Mouse (Mus musculus): ENCODE data around the gene Carf. TPM values are rescaled to one million over a fixed set of nuclear protein-coding genes. Genes with fewer than 3 reads are reported as not detected.

The Carf gene
- polyA plus RNA-seq, 1 experiment = 0.80 TPM

- H3K79me3 ChIP-seq (ENCODE audit: low read depth) = no peaks in the 10 kb centered on the region
- H3K36me3 ChIP-seq (ENCODE audit: control insufficient read depth, insufficient read depth) = peaks cover 70% of the 10 kb centered on the region
- no peak overlapping the region for H3ac ChIP-seq (ENCODE audit: control insufficient read depth, insufficient read length, low read depth)
- TF ChIP-seq CTCF (IDR thresholded peaks at IDR 0.05; ENCODE audit: control insufficient read depth, insufficient read depth, insufficient read length) (no peak), CEBPB (IDR thresholded peaks at IDR 0.05; ENCODE audit: low read depth) (no peak), MAX (IDR thresholded peaks at IDR 0.05) (no peak), USF1 (IDR thresholded peaks at IDR 0.05; ENCODE audit: low read depth) (no peak), MYOD1 (IDR thresholded peaks at IDR 0.05; ENCODE audit: control insufficient read depth, insufficient read length, low read depth) (no peak), FOSL1 (IDR thresholded peaks at IDR 0.05; ENCODE audit: insufficient read depth, low read length, poor library complexity, severe bottlenecking) (no peak)
- no peaks in the 10 kb centered on the region for H3K79me2 ChIP-seq (ENCODE audit: control insufficient read depth, insufficient read depth)
- no peaks in the 10 kb centered on the region for H3K27me3 ChIP-seq (ENCODE audit: control insufficient read depth, insufficient read depth, insufficient read length)
- H3K4me3 ChIP-seq (ENCODE audit: insufficient read depth, poor library complexity, severe bottlenecking) = no peak overlapping the region
Observed at GRCm38 (mm10) chr1:60076411-60076810, 21.6 kb upstream of the Carf start.

- Histone ChIP-seq H3K4me3 (ENCODE audit: insufficient read depth, poor library complexity, severe bottlenecking) (peak overlapping the region; percentile 44), H3K36me3 (ENCODE audit: control insufficient read depth, insufficient read depth) (peaks cover 41% of the 10 kb centered on the region), H3ac (ENCODE audit: control insufficient read depth, insufficient read length, low read depth) (peak overlapping the region; percentile 76), H3K27me3 (ENCODE audit: control insufficient read depth, insufficient read depth, insufficient read length) (no peaks in the 10 kb centered on the region), H3K79me2 (ENCODE audit: control insufficient read depth, insufficient read depth) (peaks cover 47% of the 10 kb centered on the region), H3K79me3 (ENCODE audit: low read depth) (peaks cover 19% of the 10 kb centered on the region)
- no peak for TF ChIP-seq MAX (IDR thresholded peaks at IDR 0.05)
- TF ChIP-seq CTCF (IDR thresholded peaks at IDR 0.05; ENCODE audit: control insufficient read depth, insufficient read depth, insufficient read length) = no peak
- no peak for TF ChIP-seq USF1 (IDR thresholded peaks at IDR 0.05; ENCODE audit: low read depth)
- no peak for TF ChIP-seq CEBPB (IDR thresholded peaks at IDR 0.05; ENCODE audit: low read depth)
- no peak for TF ChIP-seq MYOD1 (IDR thresholded peaks at IDR 0.05; ENCODE audit: control insufficient read depth, insufficient read length, low read depth)
- no peak for TF ChIP-seq MYOG (IDR thresholded peaks at IDR 0.05; ENCODE audit: control insufficient read depth, extremely low read depth, insufficient read length)
- TF ChIP-seq FOSL1 (IDR thresholded peaks at IDR 0.05; ENCODE audit: insufficient read depth, low read length, poor library complexity, severe bottlenecking) = no peak
Observed at GRCm38 (mm10) chr1:60096572-60097276, 1.3 kb upstream of the Carf start.

- peaks cover 35% of the 10 kb centered on the region for H3K36me3 ChIP-seq (ENCODE audit: control insufficient read depth, insufficient read depth)
- H3K27me3 ChIP-seq (ENCODE audit: control insufficient read depth, insufficient read depth, insufficient read length) = no peaks in the 10 kb centered on the region
- peak overlapping the region; percentile 76 for H3ac ChIP-seq (ENCODE audit: control insufficient read depth, insufficient read length, low read depth)
- H3K4me3 ChIP-seq (ENCODE audit: insufficient read depth, poor library complexity, severe bottlenecking) = peak overlapping the region; percentile 44
- H3K79me2 ChIP-seq (ENCODE audit: control insufficient read depth, insufficient read depth) = peaks cover 47% of the 10 kb centered on the region
- TF ChIP-seq MAX (IDR thresholded peaks at IDR 0.05) = no peak
- no peak for TF ChIP-seq CEBPB (IDR thresholded peaks at IDR 0.05; ENCODE audit: low read depth)
- TF ChIP-seq CTCF (IDR thresholded peaks at IDR 0.05; ENCODE audit: control insufficient read depth, insufficient read depth, insufficient read length) = no peak
- TF ChIP-seq USF1 (IDR thresholded peaks at IDR 0.05; ENCODE audit: low read depth) = no peak
- TF ChIP-seq MYOD1 (IDR thresholded peaks at IDR 0.05; ENCODE audit: control insufficient read depth, insufficient read length, low read depth) = no peak
- no peak for TF ChIP-seq FOSL1 (IDR thresholded peaks at IDR 0.05; ENCODE audit: insufficient read depth, low read length, poor library complexity, severe bottlenecking)
- no peak for TF ChIP-seq MYOG (IDR thresholded peaks at IDR 0.05; ENCODE audit: control insufficient read depth, extremely low read depth, insufficient read length)
- H3K79me3 ChIP-seq (ENCODE audit: low read depth) = peaks cover 19% of the 10 kb centered on the region
Observed at GRCm38 (mm10) chr1:60097277-60098023, 597 bp upstream of the Carf start.

DNA sequence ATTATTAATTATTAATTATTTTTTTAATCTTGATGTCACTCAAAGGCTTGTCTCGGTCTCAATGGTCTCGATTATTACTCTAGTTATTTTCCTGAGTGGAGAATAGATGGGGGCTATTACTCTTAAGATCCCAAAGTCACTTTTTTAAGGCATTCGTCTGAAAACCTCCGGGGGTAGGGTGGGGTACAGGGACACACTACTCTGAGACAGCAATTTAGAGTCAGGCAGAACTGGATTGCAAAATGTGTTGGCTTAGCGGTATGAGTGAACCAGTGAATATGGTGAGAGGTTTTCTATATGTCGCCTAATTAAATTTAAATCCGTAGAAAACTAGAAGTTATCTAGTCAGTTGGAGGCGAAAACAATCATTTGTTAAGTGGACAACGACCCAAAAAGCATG, 792 bp downstream of the Carf start:
- peaks cover 19% of the 10 kb centered on the region for H3K79me3 ChIP-seq (ENCODE audit: low read depth)
- H3K79me2 ChIP-seq (ENCODE audit: control insufficient read depth, insufficient read depth) = peaks cover 47% of the 10 kb centered on the region
- no peaks in the 10 kb centered on the region for H3K27me3 ChIP-seq (ENCODE audit: control insufficient read depth, insufficient read depth, insufficient read length)
- peak overlapping the region; percentile 44 for H3K4me3 ChIP-seq (ENCODE audit: insufficient read depth, poor library complexity, severe bottlenecking)
- no peak for TF ChIP-seq MYOD1 (IDR thresholded peaks at IDR 0.05; ENCODE audit: control insufficient read depth, insufficient read length, low read depth)
- no peak for TF ChIP-seq CTCF (IDR thresholded peaks at IDR 0.05; ENCODE audit: control insufficient read depth, insufficient read depth, insufficient read length)
- TF ChIP-seq MYOG (IDR thresholded peaks at IDR 0.05; ENCODE audit: control insufficient read depth, extremely low read depth, insufficient read length) = no peak
- no peak for TF ChIP-seq MAX (IDR thresholded peaks at IDR 0.05)
- TF ChIP-seq CEBPB (IDR thresholded peaks at IDR 0.05; ENCODE audit: low read depth) = no peak
- no peak for TF ChIP-seq USF1 (IDR thresholded peaks at IDR 0.05; ENCODE audit: low read depth)
- peak overlapping the region; percentile 48 for H3ac ChIP-seq (ENCODE audit: control insufficient read depth, insufficient read length, low read depth)
- peaks cover 21% of the 10 kb centered on the region for H3K36me3 ChIP-seq (ENCODE audit: control insufficient read depth, insufficient read depth)

- Histone ChIP-seq H3K4me3 (ENCODE audit: insufficient read depth, poor library complexity, severe bottlenecking) (no peak overlapping the region), H3ac (ENCODE audit: control insufficient read depth, insufficient read length, low read depth) (no peak overlapping the region), H3K79me2 (ENCODE audit: control insufficient read depth, insufficient read depth) (peaks cover 8% of the 10 kb centered on the region), H3K36me3 (ENCODE audit: control insufficient read depth, insufficient read depth) (peaks cover 5% of the 10 kb centered on the region), H3K27me3 (ENCODE audit: control insufficient read depth, insufficient read depth, insufficient read length) (no peaks in the 10 kb centered on the region), H3K79me3 (ENCODE audit: low read depth) (no peaks in the 10 kb centered on the region)
- TF ChIP-seq FOSL1 (IDR thresholded peaks at IDR 0.05; ENCODE audit: insufficient read depth, low read length, poor library complexity, severe bottlenecking) = no peak
- no peak for TF ChIP-seq CEBPB (IDR thresholded peaks at IDR 0.05; ENCODE audit: low read depth)
- no peak for TF ChIP-seq MAX (IDR thresholded peaks at IDR 0.05)
- no peak for TF ChIP-seq MYOG (IDR thresholded peaks at IDR 0.05; ENCODE audit: control insufficient read depth, extremely low read depth, insufficient read length)
- TF ChIP-seq USF1 (IDR thresholded peaks at IDR 0.05; ENCODE audit: low read depth) = no peak
- no peak for TF ChIP-seq CTCF (IDR thresholded peaks at IDR 0.05; ENCODE audit: control insufficient read depth, insufficient read depth, insufficient read length)
- no peak for TF ChIP-seq MYOD1 (IDR thresholded peaks at IDR 0.05; ENCODE audit: control insufficient read depth, insufficient read length, low read depth)
Observed at GRCm38 (mm10) chr1:60104582-60104981, 6.5 kb downstream of the Carf start.

All from C2C12 (cell line).